Mouse (Mus musculus): ENCODE data around the gene Nudt21. TPM values are rescaled to one million over a fixed set of nuclear protein-coding genes. Genes with fewer than 3 reads are reported as not detected.

Gene Nudt21
- total RNA-seq, 2 experiments from 2014 or later, result 49.9 to 58.5 TPM

DNA sequence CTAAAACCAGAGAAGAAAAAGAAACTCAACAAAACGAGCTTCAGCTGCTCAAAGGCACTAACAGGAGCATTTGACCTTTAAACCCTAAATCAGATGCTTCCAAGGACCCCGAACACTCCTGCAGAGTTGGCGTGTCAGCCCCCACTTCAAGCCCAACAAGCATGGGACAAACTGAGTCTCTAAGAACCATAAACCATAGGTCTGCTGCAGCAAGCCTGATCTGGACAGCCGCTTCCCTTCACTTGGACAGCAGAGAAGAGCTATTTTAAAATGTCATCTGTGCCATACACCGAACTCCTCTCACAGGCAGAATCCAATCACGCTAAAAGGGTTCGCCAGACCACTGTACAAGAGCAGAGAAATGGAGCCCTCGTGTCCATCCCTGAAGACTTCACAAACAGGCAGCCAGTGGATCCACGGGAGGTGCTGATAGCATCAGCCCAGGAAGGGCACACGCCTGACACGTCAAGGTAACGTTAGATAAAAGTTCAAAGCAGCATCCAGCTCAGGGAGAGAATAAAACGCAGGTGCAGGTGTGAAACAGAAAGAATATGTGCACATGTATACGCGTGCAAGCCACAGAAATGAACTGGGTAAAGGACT is 27.5 kb downstream of the Nudt21 start:
- no peak for DNase-seq (ENCODE audit: extremely low spot score in 1 of 2, low spot score in 1 of 2)

DNA sequence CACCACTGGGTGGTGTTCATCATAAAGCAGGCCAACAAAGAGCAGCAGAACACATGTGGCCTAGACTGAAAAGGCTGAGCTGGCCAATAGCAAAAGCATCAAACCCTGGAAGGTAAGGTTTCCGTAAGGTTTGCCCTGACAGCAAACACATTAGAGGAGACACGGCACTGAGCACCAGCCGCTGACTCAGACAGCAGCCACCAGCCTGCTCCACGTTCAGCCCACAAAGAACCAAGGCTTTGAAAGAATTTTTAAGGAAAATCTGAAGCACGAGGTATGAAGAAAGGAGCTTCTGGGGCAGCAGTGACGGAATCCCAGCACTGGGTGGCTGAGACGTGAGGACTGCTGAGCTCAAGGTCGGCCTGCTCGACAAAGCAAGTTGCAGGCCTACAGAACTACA is 32.7 kb downstream of the Nudt21 start:
- DNase-seq (ENCODE audit: extremely low spot score in 1 of 2, low spot score in 1 of 2), result no peak

DNA sequence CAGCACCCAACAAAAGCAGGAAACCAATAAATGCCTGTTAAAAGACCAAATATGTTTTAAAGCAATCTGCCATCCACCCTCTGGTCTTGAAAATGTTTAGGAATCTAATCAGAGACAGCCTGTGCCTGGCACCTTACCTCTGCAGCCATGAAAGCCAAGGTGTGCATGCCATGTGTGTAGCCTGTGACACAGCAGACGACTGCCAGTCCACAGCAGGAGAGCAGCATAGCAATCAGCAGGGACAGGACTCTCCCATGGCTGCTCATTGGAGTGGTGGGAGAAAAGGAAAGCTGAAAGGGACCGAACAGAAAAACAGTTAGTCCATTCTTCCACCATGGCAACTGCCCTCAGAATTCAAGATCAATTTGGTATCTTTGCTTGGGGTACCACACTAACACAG is 37.9 kb downstream of the Nudt21 start:
- no peak for DNase-seq (ENCODE audit: extremely low spot score in 1 of 2, low spot score in 1 of 2)

DNA sequence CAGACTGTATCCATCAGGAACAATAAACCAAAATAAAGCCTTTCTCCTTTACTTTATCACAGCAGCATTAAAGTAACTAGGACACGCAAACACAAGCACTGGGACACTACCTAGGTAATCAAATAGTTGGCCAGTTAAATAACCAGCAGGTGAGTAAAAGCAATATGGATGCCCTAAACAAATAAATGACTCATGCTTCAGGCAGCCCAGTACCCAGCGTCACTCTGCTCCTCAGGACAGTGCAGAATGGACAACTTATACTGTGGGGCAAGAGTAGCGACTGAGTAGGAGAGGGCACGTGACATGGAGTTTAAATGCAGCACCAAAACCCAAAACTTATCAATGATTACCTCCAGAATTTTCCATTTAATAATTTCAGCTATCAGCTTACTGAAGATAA is 47.1 kb downstream of the Nudt21 start:
- DNase-seq (ENCODE audit: extremely low spot score in 1 of 2, low spot score in 1 of 2), result no peak

DNA sequence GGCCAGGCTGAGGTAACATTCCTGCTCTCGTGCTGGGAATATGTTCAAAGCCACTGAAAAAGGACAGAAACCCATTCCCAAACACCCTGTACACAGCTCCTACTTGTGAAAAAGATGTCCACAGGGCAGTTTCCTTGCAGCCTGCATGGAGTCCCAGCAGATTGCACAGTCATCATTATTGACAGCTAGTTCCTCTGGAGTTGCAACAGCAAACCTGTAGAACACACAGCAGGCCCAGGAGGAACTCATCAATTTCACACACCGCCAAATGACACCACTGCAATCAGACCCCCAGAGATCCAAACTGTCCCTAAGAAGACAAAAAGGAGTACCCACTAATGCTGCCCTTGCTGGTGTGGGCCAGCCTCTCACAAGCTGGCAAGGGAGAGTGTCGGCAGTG is 52.1 kb downstream of the Nudt21 start:
- DNase-seq (ENCODE audit: extremely low spot score in 1 of 2, low spot score in 1 of 2), result peak in 1 of 2 experiments; percentile 6

DNA sequence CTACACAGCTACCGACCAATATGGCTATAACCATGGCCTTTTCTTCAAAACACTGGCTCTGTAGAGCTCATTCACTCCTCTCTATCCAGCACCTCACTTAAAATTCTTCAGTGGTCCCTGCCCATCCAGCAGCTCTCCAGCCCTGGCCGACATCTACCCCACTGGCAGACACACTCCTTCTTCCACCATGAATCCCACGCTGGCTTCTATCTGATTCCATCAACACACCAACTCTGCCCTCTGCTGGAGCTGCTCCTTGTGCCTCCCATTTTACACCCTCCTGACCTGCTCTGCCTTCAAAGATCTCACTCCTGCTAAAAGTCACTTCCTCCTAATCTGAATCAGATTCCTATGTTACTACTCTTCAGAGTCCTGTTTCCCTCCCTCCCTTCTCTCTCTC is 53.0 kb downstream of the Nudt21 start:
- DNase-seq (ENCODE audit: extremely low spot score in 1 of 2, low spot score in 1 of 2), result peak; percentile 9 to 46

DNA sequence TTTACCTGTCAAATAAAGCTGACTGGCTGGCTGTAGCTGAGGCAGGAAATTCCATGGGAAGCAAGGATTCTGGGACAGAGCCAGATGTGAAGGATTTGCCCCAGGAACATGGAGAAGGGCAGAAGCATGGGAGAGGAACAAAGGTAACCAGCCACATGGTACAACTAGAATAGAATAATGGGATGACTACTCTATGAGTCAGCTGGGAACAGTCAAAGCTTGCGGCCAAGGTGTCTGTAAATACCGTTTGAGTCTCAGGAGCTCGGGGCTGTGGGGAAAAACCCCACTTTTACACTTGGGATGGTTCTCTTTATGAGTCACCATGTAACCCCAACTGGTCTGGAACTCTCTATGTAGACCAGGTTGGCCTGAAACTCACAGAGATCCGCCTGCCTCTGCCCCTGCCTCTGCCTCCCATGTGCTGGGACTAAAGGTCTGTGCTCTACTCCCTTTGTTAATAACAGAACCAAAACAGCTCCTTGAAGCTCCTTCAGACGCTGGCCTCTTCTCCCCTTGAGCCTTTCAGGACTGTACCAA is 55.1 kb downstream of the Nudt21 start:
- DNase-seq (ENCODE audit: extremely low spot score in 1 of 2, low spot score in 1 of 2), result peak in 1 of 2 experiments; percentile 5

DNA sequence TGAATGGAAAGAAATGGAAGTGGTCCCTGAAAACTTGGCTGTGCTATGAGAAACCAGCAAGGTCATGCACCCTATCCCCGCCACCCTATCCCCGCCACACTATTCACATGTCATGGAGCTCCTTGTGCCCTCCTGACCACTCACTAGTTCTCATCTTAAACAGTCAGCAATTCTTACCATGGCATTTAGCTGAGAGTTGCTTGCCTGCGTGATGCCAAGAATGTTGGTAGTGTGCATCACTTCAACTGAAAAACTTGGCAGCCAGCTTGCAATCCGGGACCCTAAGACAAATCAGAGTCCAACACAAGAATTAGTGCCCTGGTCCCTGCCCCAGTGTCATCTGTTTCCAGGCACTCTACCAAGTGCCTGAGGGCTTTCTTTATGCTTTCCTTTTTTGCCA is 56.7 kb downstream of the Nudt21 start:
- no peak for DNase-seq (ENCODE audit: extremely low spot score in 1 of 2, low spot score in 1 of 2)

DNA sequence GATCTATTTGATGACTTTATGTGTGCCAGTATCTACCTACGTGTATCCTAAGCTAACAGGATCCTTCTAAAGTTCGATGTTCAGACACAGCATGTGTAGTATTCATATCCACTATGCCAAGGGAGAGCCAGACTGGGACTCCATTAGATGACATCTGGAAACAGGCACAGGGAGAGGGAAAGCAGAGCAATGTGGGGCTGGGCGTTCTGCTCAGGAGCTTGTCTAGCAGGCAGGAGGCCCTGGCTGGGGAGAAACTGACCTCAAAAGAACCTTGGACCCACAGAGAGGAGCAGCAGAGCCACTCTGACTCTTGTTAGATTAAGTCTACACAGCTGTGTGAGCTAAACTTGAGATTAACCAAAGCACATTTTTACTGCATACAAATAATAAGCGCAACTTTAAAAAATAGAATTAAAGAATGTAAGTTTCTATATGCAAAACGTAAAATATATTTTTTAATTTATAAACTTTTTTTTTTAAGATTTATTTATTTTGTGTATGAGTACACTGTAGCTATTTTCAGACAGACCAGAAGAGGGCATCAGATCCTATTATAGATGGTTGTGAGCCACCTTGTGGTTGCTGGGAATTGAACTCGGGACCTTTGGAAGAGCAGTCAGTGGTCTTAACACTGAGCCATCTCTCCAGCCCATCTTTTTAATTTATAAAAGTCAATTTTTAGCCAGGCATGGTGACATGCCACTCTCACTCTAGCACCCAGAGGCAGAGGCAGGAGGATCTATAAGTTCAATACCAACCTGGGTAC is 60.2 kb downstream of the Nudt21 start:
- DNase-seq (ENCODE audit: extremely low spot score in 1 of 2, low spot score in 1 of 2), result no peak

DNA sequence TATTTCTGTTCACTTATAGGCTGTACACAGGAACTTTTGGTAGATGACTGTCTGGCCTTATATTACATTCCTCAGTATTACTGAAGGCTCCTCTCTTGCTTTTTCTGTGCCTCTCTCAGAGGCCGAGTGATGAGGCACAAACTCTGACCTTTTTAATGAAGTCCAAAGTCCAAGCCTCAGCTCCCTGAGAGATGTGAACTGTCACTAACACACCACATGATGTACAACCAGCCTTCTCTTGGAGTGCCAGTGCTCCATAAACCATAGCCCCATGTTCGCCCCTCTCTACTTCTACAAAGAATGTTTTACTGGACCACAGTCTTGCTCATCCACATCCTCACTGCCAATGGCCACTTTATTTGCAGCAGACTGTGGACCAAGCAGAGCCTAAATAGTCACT is 61.5 kb downstream of the Nudt21 start:
- DNase-seq (ENCODE audit: extremely low spot score in 1 of 2, low spot score in 1 of 2), result no peak

DNA sequence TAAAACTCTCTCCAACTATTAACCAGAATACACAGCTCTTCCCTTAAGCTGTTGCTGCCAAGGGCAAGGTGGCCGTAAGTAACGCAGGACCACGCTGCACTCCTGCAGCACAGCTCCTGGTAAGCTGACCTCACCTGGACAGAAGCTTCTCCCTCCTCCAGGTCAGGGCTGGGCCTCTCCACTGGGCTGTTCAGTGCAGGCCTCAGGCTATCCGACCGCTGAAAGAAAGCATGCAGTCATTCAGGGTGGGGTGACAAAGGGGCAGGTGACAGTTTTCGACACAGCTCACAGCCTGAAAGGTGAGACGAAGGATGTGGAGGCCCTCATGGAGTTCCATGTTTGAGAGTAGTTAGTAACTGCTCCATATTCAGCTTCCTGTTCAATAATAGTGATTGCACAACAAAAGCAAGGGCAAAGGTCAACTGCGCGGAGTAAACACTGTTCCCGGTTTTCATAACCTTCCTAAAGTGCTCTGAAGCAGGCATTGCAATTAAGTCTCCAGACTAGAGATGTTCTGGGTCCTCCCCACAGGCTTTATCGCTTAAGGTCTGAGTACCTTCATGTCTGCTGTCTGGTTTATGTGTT is 62.1 kb downstream of the Nudt21 start:
- peak in 1 of 2 experiments; percentile 3 for DNase-seq (ENCODE audit: extremely low spot score in 1 of 2, low spot score in 1 of 2)

DNA sequence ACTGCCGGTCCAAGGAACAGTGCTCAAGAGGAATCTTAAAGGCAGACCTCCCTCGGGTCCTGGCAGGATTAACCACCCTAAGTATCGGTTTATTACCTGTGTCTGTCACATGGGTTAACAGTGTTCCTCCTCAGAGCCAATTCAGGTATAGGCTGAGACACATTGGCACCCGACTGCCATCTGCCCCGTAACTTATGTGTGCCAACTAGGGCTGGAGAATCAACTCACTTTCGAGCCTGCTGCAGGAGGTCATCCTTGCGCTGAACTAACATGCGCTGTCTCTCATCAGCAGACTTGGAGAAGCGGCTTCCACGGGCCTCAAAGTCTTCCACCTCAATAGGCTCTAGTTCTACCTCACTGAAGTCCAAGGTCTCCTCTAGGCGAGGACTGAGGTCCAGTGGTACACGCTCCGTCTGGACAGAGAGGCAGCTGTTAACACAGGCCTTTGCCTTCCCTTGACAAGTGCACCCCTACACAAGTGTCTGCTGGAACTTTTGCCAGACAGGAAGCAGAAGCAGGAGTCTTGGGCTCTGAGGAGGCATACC is 62.9 kb downstream of the Nudt21 start:
- DNase-seq (ENCODE audit: extremely low spot score in 1 of 2, low spot score in 1 of 2), result peak in 1 of 2 experiments; percentile 4

DNA sequence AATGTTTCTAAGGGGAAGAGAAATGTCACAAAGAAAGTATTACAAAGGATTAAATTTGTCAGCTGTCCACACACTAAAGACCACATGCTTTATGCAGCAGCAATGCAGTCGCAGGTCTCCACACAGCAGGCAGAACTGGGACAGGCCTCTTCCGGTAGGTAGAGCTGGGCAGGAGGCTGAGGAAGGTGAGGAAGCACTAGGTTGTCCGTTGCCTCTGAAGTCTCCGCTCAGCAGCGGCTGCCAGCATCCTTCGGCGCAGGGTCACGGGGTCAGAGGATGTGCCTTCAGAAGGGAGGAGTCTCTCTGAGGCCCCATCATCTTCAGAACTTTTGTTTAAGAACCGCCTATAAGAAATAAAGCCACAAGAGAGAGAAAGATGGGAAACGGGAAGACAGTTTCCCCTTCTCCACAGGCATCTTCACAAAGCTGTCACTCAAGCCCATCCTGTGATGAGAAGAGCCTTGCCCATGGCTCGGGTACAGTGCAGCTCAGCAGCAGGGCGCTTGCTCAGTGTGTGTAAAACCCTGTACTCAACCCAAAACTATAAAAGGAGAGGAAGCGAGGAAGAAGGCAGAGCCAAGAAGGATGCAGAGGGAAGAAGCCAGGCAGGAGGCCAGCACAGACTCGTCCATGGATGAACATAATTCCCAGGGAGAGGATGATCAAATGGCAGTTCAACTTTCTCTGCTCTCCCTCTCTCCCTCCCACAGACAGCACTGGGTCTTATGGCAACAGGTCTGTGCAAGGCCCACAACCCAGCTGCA is 63.7 kb downstream of the Nudt21 start:
- peak in 1 of 2 experiments; percentile 6 for DNase-seq (ENCODE audit: extremely low spot score in 1 of 2, low spot score in 1 of 2)

DNA sequence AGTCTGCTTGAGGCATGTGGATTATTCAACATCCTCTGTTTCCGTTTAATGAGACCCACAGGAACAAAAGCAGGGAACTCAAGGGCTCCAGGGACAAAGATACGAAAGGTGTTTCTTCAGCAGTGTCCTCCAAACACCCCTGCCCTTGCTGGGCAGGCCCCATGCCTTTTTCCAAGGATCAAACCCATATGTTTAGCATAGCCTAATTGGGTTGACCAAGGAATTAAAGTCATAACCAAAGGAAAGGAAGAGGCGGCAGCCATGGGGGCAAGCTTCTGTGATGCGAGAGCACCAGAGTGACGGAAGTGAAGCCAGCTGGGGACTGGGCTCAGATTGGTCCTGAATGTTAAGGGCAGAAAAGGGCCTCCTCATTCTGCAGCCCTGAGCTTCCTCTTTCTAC is 64.6 kb downstream of the Nudt21 start:
- peak in 1 of 2 experiments; percentile 3 for DNase-seq (ENCODE audit: extremely low spot score in 1 of 2, low spot score in 1 of 2)

DNA sequence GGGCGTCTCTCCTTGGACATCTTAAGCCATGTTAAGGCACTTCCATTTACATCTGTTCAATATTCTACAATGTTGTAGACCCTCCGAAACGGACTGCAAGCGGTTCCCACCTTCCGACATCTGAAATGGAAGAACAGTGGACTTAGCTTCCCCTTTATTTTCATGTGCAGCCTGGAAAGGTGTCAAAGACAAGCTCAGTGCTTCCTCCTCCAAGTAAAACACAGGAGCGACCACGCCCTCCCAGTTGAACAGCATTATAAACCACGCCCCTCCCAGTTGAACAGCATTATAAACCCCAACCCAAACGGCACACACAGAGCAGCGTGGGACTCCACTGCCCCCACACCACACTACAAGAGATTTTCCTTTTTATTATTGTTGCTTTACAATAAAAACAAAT is 65.4 kb downstream of the Nudt21 start:
- peak in 1 of 2 experiments; percentile 5 for DNase-seq (ENCODE audit: extremely low spot score in 1 of 2, low spot score in 1 of 2)

DNA sequence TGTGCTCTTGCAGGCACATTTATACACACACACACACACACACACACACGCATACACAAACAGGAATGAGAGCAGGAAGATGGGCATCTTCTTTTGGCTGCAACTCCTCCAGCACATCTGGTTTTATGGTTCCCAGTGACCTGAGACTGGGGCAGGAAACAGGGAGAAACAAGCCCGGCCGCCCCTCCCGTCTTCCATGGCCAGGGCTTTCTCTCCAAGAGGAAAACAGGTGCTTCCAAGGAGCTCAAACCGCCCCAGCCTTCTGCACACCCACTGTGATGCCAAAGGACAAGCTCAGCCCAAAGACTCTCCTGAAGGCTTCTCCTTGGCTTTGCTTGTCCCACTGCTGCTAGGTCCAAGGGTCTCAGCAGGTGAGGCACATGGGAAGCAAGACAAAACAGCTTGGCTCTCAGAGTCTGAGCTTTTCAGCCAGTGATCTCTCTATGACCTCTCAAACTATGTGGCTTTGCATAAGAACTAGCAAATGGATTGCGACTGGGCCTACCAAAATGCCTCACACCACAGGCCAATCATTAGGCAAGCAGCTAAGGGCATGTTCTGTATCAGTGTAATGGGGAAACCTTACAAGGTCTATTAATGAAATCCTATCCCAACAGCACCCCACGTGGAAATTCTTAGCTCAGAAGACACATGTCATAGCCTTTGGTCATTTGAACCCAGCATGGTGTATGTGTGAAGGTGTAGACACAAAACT is 67.0 kb downstream of the Nudt21 start:
- DNase-seq (ENCODE audit: extremely low spot score in 1 of 2, low spot score in 1 of 2), result no peak

DNA sequence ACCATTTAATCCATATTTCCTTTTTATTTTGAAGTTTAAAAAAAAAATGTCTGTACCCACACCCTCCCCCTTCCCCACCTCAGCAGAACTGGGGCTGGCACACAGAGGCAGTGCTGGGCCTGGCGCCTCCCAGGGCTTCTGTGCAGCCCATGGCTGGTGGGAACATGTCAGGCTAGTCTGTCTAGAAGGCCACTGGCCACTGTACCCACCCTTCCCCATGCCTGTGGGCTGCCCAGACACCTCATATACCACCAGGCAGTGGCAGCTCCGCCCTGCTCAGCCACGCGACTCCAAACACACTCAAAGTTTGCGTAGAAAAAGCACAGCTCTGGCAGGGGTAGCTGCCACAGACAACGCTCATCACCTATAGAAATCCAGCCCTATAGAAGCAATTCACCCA is 68.5 kb downstream of the Nudt21 start:
- DNase-seq (ENCODE audit: extremely low spot score in 1 of 2, low spot score in 1 of 2), result no peak
